Comparison of ENCODE assay signal across 9 mouse cellular contexts in the genomic region with DNA sequence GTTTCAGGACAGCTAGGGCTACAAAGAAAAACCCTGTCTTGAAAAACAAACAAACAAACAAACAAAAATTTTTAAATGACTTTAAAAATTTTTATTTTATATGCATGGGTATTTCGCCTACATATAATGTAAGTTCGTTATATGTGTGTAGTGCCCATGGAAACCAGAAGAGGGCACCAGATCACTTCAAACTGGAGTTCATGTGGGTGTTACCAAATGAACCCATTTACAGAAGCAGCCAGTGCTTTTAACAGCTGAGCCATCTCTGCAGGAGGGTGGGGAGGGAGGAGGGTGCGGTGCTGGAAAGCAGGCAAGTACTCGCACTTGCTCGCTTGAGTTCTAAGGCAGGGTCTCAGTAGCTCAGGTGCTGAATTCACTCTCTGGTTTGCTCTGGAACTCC. TPM values are rescaled to one million over a fixed set of nuclear protein-coding genes. Genes with fewer than 3 reads are reported as not detected.
DNase-seq lines count a peak whose midpoint lies in the region; ATAC-seq lines count a peak whose summit lies in the region.
"Had no signal": no experiment of that assay in that cellular context is flagged by ENCODE, and none has a peak within 500 bp of the region (broad histone marks: within the 10 kb centered on the region; RNA-seq: fewer than 3 reads in every experiment).

No protein-coding gene starts in this region.

- no peak overlapping the region for H3K4me3 ChIP-seq in forebrain, embryonic 15.5 days
- H3K4me3 ChIP-seq: limb, embryonic 13.5 days had no signal

- peak; percentile 24 for DNase-seq in kidney, adult 18-20 months
- DNase-seq in kidney, adult 11 months = no peak
- peak; percentile 69 to 76 for DNase-seq in B cell, adult 2 months
- DNase-seq in ES-CJ7 (ENCODE audit: low read depth, low spot score) = peak; percentile 97
- DNase-seq in cerebellum, adult 9-11 months = no peak

- peak; percentile 57; the same call in 1 of the 2 replicates for ATAC-seq in erythroid progenitor cell, adult 5-6 weeks (replicated peaks; ENCODE audit: low FRiP score, poor library complexity, severe bottlenecking)
- ATAC-seq in megakaryocyte-erythroid progenitor cell, adult 5-6 weeks (replicated peaks; ENCODE audit: low FRiP score, low TSS enrichment, poor library complexity, severe bottlenecking) = peak; percentile 66
- ATAC-seq in forebrain, embryonic 15.5 days (replicated peaks) = no peak

- 69% methylated on average over 5 of the region's 5 CpGs for WGBS in forebrain, embryonic 15.5 days

- H3K9ac ChIP-seq in forebrain, embryonic 15.5 days (replicated peaks) = no peak overlapping the region
- H3K9ac ChIP-seq: limb, embryonic 13.5 days had no signal

- no peak overlapping the region for H3K27ac ChIP-seq in forebrain, embryonic 15.5 days (replicated peaks)
- H3K27ac ChIP-seq: limb, embryonic 13.5 days had no signal

- H3K36me3 ChIP-seq in forebrain, embryonic 15.5 days = peaks cover 48% of the 10 kb centered on the region

- H3K4me2 ChIP-seq in forebrain, embryonic 15.5 days (replicated peaks) = no peak overlapping the region
- H3K4me2 ChIP-seq: limb, embryonic 13.5 days had no signal

- no peaks in the 10 kb centered on the region for H3K9me3 ChIP-seq in forebrain, embryonic 15.5 days
- H3K9me3 ChIP-seq: limb, embryonic 13.5 days had no signal

- no peaks in the 10 kb centered on the region for H3K27me3 ChIP-seq in forebrain, embryonic 15.5 days
- H3K27me3 ChIP-seq: limb, embryonic 13.5 days had no signal

- H3K4me1 ChIP-seq in forebrain, embryonic 15.5 days = no peaks in the 10 kb centered on the region
- H3K4me1 ChIP-seq: limb, embryonic 13.5 days had no signal

RNA-seq across cellular contexts. Expression of gene Rpl12, which starts 21.9 kb away (rescaled TPM):
- 414 and 420 TPM in 2 replicates for total RNA-seq in erythroid progenitor cell, adult 5-6 weeks (2015; ENCODE audit: low replicate concordance)
- total RNA-seq in erythroid progenitor cell, adult 5-6 weeks (2017; ENCODE audit: low replicate concordance) = 266 and 285 TPM in 2 replicates
- 3,260 and 3,361 TPM in 2 replicates for total RNA-seq in megakaryocyte-erythroid progenitor cell, adult 5-6 weeks (2014; fragmentation: Nextera tagmentation)
- 3,030 and 3,103 TPM in 2 replicates for total RNA-seq in megakaryocyte-erythroid progenitor cell, adult 5-6 weeks (2017)
- 96.9 and 99.7 TPM in 2 replicates for polyA plus RNA-seq in forebrain, embryonic 15.5 days (2015; fragmentation: Nextera tagmentation; extraction: Ambion mirVana)

RNA-seq across cellular contexts. Expression of gene Lrsam1, which starts 22.0 kb away (rescaled TPM):
- total RNA-seq in erythroid progenitor cell, adult 5-6 weeks (2015; ENCODE audit: low replicate concordance) = 3.8 TPM in 1 of 2 replicates, not detected in the other
- total RNA-seq in erythroid progenitor cell, adult 5-6 weeks (2017; ENCODE audit: low replicate concordance) = 0.30 and 1.0 TPM in 2 replicates
- total RNA-seq in megakaryocyte-erythroid progenitor cell, adult 5-6 weeks (2014; fragmentation: Nextera tagmentation) = 5.1 and 12.6 TPM in 2 replicates
- total RNA-seq in megakaryocyte-erythroid progenitor cell, adult 5-6 weeks (2017) = 6.3 and 7.9 TPM in 2 replicates
- polyA plus RNA-seq in forebrain, embryonic 15.5 days (2015; fragmentation: Nextera tagmentation; extraction: Ambion mirVana) = 16.7 and 17.8 TPM in 2 replicates

RNA-seq across cellular contexts. Expression of gene Slc2a8, which starts 42.5 kb away (rescaled TPM):
- total RNA-seq in erythroid progenitor cell, adult 5-6 weeks (2015; ENCODE audit: low replicate concordance) = 1.3 and 2.2 TPM in 2 replicates
- 1.0 and 2.0 TPM in 2 replicates for total RNA-seq in erythroid progenitor cell, adult 5-6 weeks (2017; ENCODE audit: low replicate concordance)
- 15.5 and 27.2 TPM in 2 replicates for total RNA-seq in megakaryocyte-erythroid progenitor cell, adult 5-6 weeks (2014; fragmentation: Nextera tagmentation)
- 3.4 and 4.8 TPM in 2 replicates for total RNA-seq in megakaryocyte-erythroid progenitor cell, adult 5-6 weeks (2017)
- polyA plus RNA-seq in forebrain, embryonic 15.5 days (2015; fragmentation: Nextera tagmentation; extraction: Ambion mirVana) = 20.9 and 21.3 TPM in 2 replicates

Comparison
In these comparisons a context has a peak if more than half of its experiments do, and no peak if none do; other contexts are left out.
1. DNase-seq: peak in kidney, adult 18-20 months (single experiment), B cell, adult 2 months (2 of 2) and ES-CJ7 (single experiment); none in kidney, adult 11 months (single experiment) and cerebellum, adult 9-11 months (single experiment).
2. RNA of gene Rpl12, which starts 21.9 kb away (total RNA-seq): 3,030 to 3,361 TPM in megakaryocyte-erythroid progenitor cell, adult 5-6 weeks; 266 to 420 TPM in erythroid progenitor cell, adult 5-6 weeks; every median in the first group is over 4 times any median in the second.